Mouse (Mus musculus) small intestine, adult 2 months (tissue): ENCODE measurements around the gene Rapgef4.

ENCODE experiments used
- CTCF ChIP-seq: fragments of 200-500 bp; IDR thresholded peaks from 2 replicates; pipeline ENCODE4 v1.5.1; 2012; ENCODE audit warnings: low read depth, mild to moderate bottlenecking, control low read depth, inconsistent platforms, low read length, moderate library complexity, mixed read lengths; ENCODE audit not compliant: insufficient replicate concordance, insufficient read length; ENCODE audit errors: extremely low read depth
- POLR2A ChIP-seq: fragments of 200-500 bp; IDR thresholded peaks from 2 replicates; pipeline ENCODE4 v1.6.1; 2012; ENCODE audit warnings: low read depth, mild to moderate bottlenecking, control low read depth, inconsistent platforms, low read length, moderate library complexity

- TF ChIP-seq CTCF: no peak
- no peak for TF ChIP-seq POLR2A
These were observed 73.2 kb downstream of the Rapgef4 start for GRCm38 (mm10) chr2:72054280-72054679.
